27 mouse cellular contexts compared by ENCODE assay signal in genomic region chr4:107119056-107119455, GRCm38 (mm10). TPM values are rescaled to one million over a fixed set of nuclear protein-coding genes. Genes with fewer than 3 reads are reported as not detected.
DNase-seq lines count a peak whose midpoint lies in the region; ATAC-seq and TF ChIP-seq lines count a peak whose summit lies in the region.
"Had no signal": no experiment of that assay in that cellular context is flagged by ENCODE, and none has a peak within 500 bp of the region (broad histone marks: within the 10 kb centered on the region; RNA-seq: fewer than 3 reads in every experiment).

No protein-coding gene starts in this region.

- peak; percentile 47 for DNase-seq in kidney, adult 2 months
- DNase-seq in kidney, adult 8-10 months, result no peak
- peak; percentile 20 for DNase-seq in urinary bladder, postnatal 14 days (ENCODE audit: low spot score)
- DNase-seq in urinary bladder, postnatal 10 days (ENCODE audit: low spot score), result no peak
- DNase-seq in lung, postnatal 25 days (ENCODE audit: low spot score), result peak; percentile 31
- no peak for DNase-seq in layer of hippocampus, postnatal 36 days
- DNase-seq in frontal cortex, postnatal 10 days (ENCODE audit: low spot score in 2 of 2), result no peak
- DNase-seq: B cell, adult 2 months; cerebellum, adult 18-20 months; cerebellum, postnatal 36 days; gastrocnemius, postnatal 36 days; layer of hippocampus, adult 9-11 months; right cerebral cortex, postnatal 14 days; spleen, adult 18-20 months had no signal

- 61% methylated on average over 4 of the region's 4 CpGs for WGBS in kidney, adult 2 months

- no peaks in the 10 kb centered on the region for H3K36me3 ChIP-seq in kidney, adult 2 months (ENCODE audit: control insufficient read depth, insufficient read depth, low read length)
- H3K36me3 ChIP-seq: limb, embryonic 13.5 days; neural tube, embryonic 15.5 days had no signal

- H3K27ac ChIP-seq in kidney, adult 2 months (ENCODE audit: insufficient read depth, low read depth, low read length), result no peak overlapping the region
- H3K27ac ChIP-seq: limb, embryonic 13.5 days; liver, embryonic 14.5 days; neural tube, embryonic 15.5 days had no signal

- H3K27me3 ChIP-seq in kidney, adult 2 months (replicated peaks; ENCODE audit: control insufficient read depth, insufficient read depth, low read length), result no peaks in the 10 kb centered on the region
- H3K27me3 ChIP-seq: limb, embryonic 13.5 days; neural tube, embryonic 15.5 days had no signal

- no peak for TF ChIP-seq CTCF in kidney, adult 2 months (conservative IDR thresholded peaks at IDR 0.05; ENCODE audit: insufficient read depth, insufficient read length, low read depth, low read length)

- H3K4me3 ChIP-seq in kidney, adult 2 months (ENCODE audit: insufficient read depth, low read depth, low read length), result no peak overlapping the region
- H3K4me3 ChIP-seq: erythroblast, embryonic 14.5 days; limb, embryonic 13.5 days; neural tube, embryonic 15.5 days had no signal

- no peak for ATAC-seq in granulocyte monocyte progenitor cell, adult 5-6 weeks (replicated peaks; ENCODE audit: poor library complexity, severe bottlenecking)
- ATAC-seq: forebrain, embryonic 14.5 days; midbrain, embryonic 16.5 days had no signal

- no peak for TF ChIP-seq POLR2A in kidney, adult 2 months (IDR thresholded peaks at IDR 0.05; ENCODE audit: low read depth, low read length)

- no peaks in the 10 kb centered on the region; the same call in 1 of the 2 replicates for H3K4me1 ChIP-seq in kidney, adult 2 months (ENCODE audit: control insufficient read depth, insufficient read depth, low read length)

RNA-seq across cellular contexts. Expression of gene Cdcp2, which starts 22.4 kb away (rescaled TPM):
- 0.05 TPM in 1 of 2 replicates, not detected in the other for polyA plus RNA-seq in kidney, adult 2 months (2012; rRNA removed)
- total RNA-seq in layer of hippocampus, postnatal 36 days (2021), result not detected
- not detected in 2 replicates for total RNA-seq in granulocyte monocyte progenitor cell, adult 5-6 weeks (2014; fragmentation: Nextera tagmentation)
- not detected in 2 replicates for total RNA-seq in granulocyte monocyte progenitor cell, adult 5-6 weeks (2017)
- total RNA-seq: gastrocnemius, postnatal 36 days; hematopoietic stem cell, adult 5-6 weeks; left cerebral cortex, postnatal 10 days; megakaryocyte, adult 5-6 weeks had no signal
- polyA plus RNA-seq: embryonic facial prominence, embryonic 11.5 days; forebrain, embryonic 14.5 days; heart, embryonic 16.5 days; liver, embryonic 14.5 days; midbrain, embryonic 16.5 days; neural tube, embryonic 15.5 days; thymus, postnatal 0 days had no signal

RNA-seq across cellular contexts. Expression of gene Cyb5rl, which starts 52.3 kb away (rescaled TPM):
- 19.0 and 21.7 TPM in 2 replicates for polyA plus RNA-seq in kidney, adult 2 months (2012; rRNA removed)
- total RNA-seq in layer of hippocampus, postnatal 36 days (2021), result 10 to 100 TPM in 1 of 2 experiments, 1 to 10 TPM in 1; 8.2 to 10.2 TPM
- 8.8 and 10.4 TPM in 2 replicates for total RNA-seq in granulocyte monocyte progenitor cell, adult 5-6 weeks (2014; fragmentation: Nextera tagmentation)
- 7.2 and 10.9 TPM in 2 replicates for total RNA-seq in granulocyte monocyte progenitor cell, adult 5-6 weeks (2017)

RNA-seq across cellular contexts. Expression of gene Mrpl37, which starts 52.4 kb away (rescaled TPM):
- polyA plus RNA-seq in kidney, adult 2 months (2012; rRNA removed), result 111 and 118 TPM in 2 replicates
- total RNA-seq in layer of hippocampus, postnatal 36 days (2021), result 10 to 100 TPM; 60.4 to 62.9 TPM
- 78.5 and 105 TPM in 2 replicates for total RNA-seq in granulocyte monocyte progenitor cell, adult 5-6 weeks (2014; fragmentation: Nextera tagmentation)
- total RNA-seq in granulocyte monocyte progenitor cell, adult 5-6 weeks (2017), result 56.6 and 61.0 TPM in 2 replicates

RNA-seq across cellular contexts. Expression of gene Tmem59, which starts 59.1 kb away (rescaled TPM):
- 447 and 474 TPM in 2 replicates for polyA plus RNA-seq in kidney, adult 2 months (2012; rRNA removed)
- 100 to 1,000 TPM; 208 to 228 TPM for total RNA-seq in layer of hippocampus, postnatal 36 days (2021)
- total RNA-seq in granulocyte monocyte progenitor cell, adult 5-6 weeks (2014; fragmentation: Nextera tagmentation), result 154 and 171 TPM in 2 replicates
- total RNA-seq in granulocyte monocyte progenitor cell, adult 5-6 weeks (2017), result 140 and 182 TPM in 2 replicates

RNA-seq across cellular contexts. Expression of gene Tceanc2, which starts 59.9 kb away (rescaled TPM):
- polyA plus RNA-seq in kidney, adult 2 months (2012; rRNA removed), result 8.9 and 10.0 TPM in 2 replicates
- 10 to 100 TPM; 16.5 to 20.7 TPM for total RNA-seq in layer of hippocampus, postnatal 36 days (2021)
- 17.6 and 36.5 TPM in 2 replicates for total RNA-seq in granulocyte monocyte progenitor cell, adult 5-6 weeks (2014; fragmentation: Nextera tagmentation)
- total RNA-seq in granulocyte monocyte progenitor cell, adult 5-6 weeks (2017), result 23.3 and 28.8 TPM in 2 replicates

Comparison
In these comparisons a context has a peak if more than half of its experiments do, and no peak if none do; other contexts are left out.
1. DNase-seq: peak in kidney, adult 2 months (single experiment), urinary bladder, postnatal 14 days (single experiment) and lung, postnatal 25 days (single experiment); none in kidney, adult 8-10 months (0 of 2), urinary bladder, postnatal 10 days (single experiment), layer of hippocampus, postnatal 36 days (0 of 2) and frontal cortex, postnatal 10 days (0 of 2).